Mouse (Mus musculus): ENCODE results near the gene Golga5. TPM values are rescaled to one million over a fixed set of nuclear protein-coding genes. Genes with fewer than 3 reads are reported as not detected.

Gene Golga5
- polyA plus RNA-seq, 1 experiment, result 7.3 TPM

GRCm38 (mm10) chr12:102501848-102502595, 33.1 kb downstream of the Golga5 start:
- no peak overlapping the region for H3K4me3 ChIP-seq (ENCODE audit: insufficient read depth, poor library complexity, severe bottlenecking)
- H3K79me2 ChIP-seq (ENCODE audit: control insufficient read depth, insufficient read depth), result no peaks in the 10 kb centered on the region
- peaks cover 4% of the 10 kb centered on the region for H3K27me3 ChIP-seq (ENCODE audit: control insufficient read depth, insufficient read depth, insufficient read length)
- H3ac ChIP-seq (ENCODE audit: control insufficient read depth, insufficient read length, low read depth), result no peak overlapping the region
- TF ChIP-seq MAX (IDR thresholded peaks at IDR 0.05) (no peak), CTCF (IDR thresholded peaks at IDR 0.05; ENCODE audit: control insufficient read depth, insufficient read depth, insufficient read length) (no peak), FOSL1 (IDR thresholded peaks at IDR 0.05; ENCODE audit: insufficient read depth, low read length, poor library complexity, severe bottlenecking) (no peak), MYOG (IDR thresholded peaks at IDR 0.05; ENCODE audit: control insufficient read depth, extremely low read depth, insufficient read length) (no peak), USF1 (IDR thresholded peaks at IDR 0.05; ENCODE audit: low read depth) (no peak), MYOD1 (IDR thresholded peaks at IDR 0.05; ENCODE audit: control insufficient read depth, insufficient read length, low read depth) (no peak), CEBPB (IDR thresholded peaks at IDR 0.05; ENCODE audit: low read depth) (no peak)
- H3K36me3 ChIP-seq (ENCODE audit: control insufficient read depth, insufficient read depth), result peaks cover 6% of the 10 kb centered on the region
- no peaks in the 10 kb centered on the region for H3K79me3 ChIP-seq (ENCODE audit: low read depth)

DNA sequence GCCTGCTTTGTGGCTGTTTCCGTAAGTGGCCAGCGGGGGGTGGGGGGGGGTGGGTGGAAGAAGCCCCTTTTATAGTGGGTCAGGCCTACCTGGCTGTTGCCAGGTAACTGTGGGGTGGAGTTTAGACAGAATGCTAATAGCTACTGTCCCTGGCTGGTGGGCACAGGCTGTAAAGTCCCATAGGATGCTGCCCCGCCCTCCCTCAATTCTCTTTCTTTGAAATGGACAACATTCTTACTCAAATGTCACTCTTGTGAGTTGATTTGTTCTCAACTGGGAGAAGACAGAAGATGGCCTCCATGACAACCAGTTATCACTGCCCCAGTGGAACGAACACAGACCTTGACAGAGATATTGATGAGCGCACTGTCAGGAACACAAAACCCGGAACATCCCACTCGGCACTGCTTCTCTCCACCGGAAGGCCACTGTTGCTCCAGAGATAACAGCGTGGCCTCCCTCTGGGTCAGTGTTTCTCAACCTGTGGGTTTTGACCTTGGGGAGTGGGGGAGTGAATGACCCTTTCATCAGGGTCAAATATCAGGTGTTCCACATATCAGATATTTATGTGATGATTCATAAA, 36.3 kb downstream of the Golga5 start:
- H3K36me3 ChIP-seq (ENCODE audit: control insufficient read depth, insufficient read depth), result no peaks in the 10 kb centered on the region
- no peak for TF ChIP-seq CEBPB (IDR thresholded peaks at IDR 0.05; ENCODE audit: low read depth)

GRCm38 (mm10) chr12:102505949-102506348, 37.0 kb downstream of the Golga5 start:
- Histone ChIP-seq H3K79me3 (ENCODE audit: low read depth) (no peaks in the 10 kb centered on the region), H3K79me2 (ENCODE audit: control insufficient read depth, insufficient read depth) (no peaks in the 10 kb centered on the region), H3K27me3 (ENCODE audit: control insufficient read depth, insufficient read depth, insufficient read length) (peaks cover 23% of the 10 kb centered on the region), H3K36me3 (ENCODE audit: control insufficient read depth, insufficient read depth) (no peaks in the 10 kb centered on the region), H3ac (ENCODE audit: control insufficient read depth, insufficient read length, low read depth) (no peak overlapping the region), H3K4me3 (ENCODE audit: insufficient read depth, poor library complexity, severe bottlenecking) (no peak overlapping the region)
- TF ChIP-seq MAX (IDR thresholded peaks at IDR 0.05) (no peak), MYOG (IDR thresholded peaks at IDR 0.05; ENCODE audit: control insufficient read depth, extremely low read depth, insufficient read length) (no peak), USF1 (IDR thresholded peaks at IDR 0.05; ENCODE audit: low read depth) (no peak), MYOD1 (IDR thresholded peaks at IDR 0.05; ENCODE audit: control insufficient read depth, insufficient read length, low read depth) (no peak), CTCF (IDR thresholded peaks at IDR 0.05; ENCODE audit: control insufficient read depth, insufficient read depth, insufficient read length) (no peak), FOSL1 (IDR thresholded peaks at IDR 0.05; ENCODE audit: insufficient read depth, low read length, poor library complexity, severe bottlenecking) (no peak), CEBPB (IDR thresholded peaks at IDR 0.05; ENCODE audit: low read depth) (no peak)

More for the DNA sequence above, 36.3 kb downstream of the Golga5 start:
- Histone ChIP-seq H3K79me2 (ENCODE audit: control insufficient read depth, insufficient read depth) (no peaks in the 10 kb centered on the region), H3K79me3 (ENCODE audit: low read depth) (no peaks in the 10 kb centered on the region), H3ac (ENCODE audit: control insufficient read depth, insufficient read length, low read depth) (no peak overlapping the region), H3K4me3 (ENCODE audit: insufficient read depth, poor library complexity, severe bottlenecking) (no peak overlapping the region), H3K27me3 (ENCODE audit: control insufficient read depth, insufficient read depth, insufficient read length) (peaks cover 20% of the 10 kb centered on the region)

- Histone ChIP-seq H3K27me3 (ENCODE audit: control insufficient read depth, insufficient read depth, insufficient read length) (peaks cover 47% of the 10 kb centered on the region), H3K36me3 (ENCODE audit: control insufficient read depth, insufficient read depth) (no peaks in the 10 kb centered on the region), H3K4me3 (ENCODE audit: insufficient read depth, poor library complexity, severe bottlenecking) (no peak overlapping the region), H3K79me2 (ENCODE audit: control insufficient read depth, insufficient read depth) (no peaks in the 10 kb centered on the region), H3K79me3 (ENCODE audit: low read depth) (no peaks in the 10 kb centered on the region), H3ac (ENCODE audit: control insufficient read depth, insufficient read length, low read depth) (no peak overlapping the region)
- TF ChIP-seq CTCF (IDR thresholded peaks at IDR 0.05; ENCODE audit: control insufficient read depth, insufficient read depth, insufficient read length), result no peak
- no peak for TF ChIP-seq CEBPB (IDR thresholded peaks at IDR 0.05; ENCODE audit: low read depth)
- no peak for TF ChIP-seq FOSL1 (IDR thresholded peaks at IDR 0.05; ENCODE audit: insufficient read depth, low read length, poor library complexity, severe bottlenecking)
- TF ChIP-seq MYOD1 (IDR thresholded peaks at IDR 0.05; ENCODE audit: control insufficient read depth, insufficient read length, low read depth), result no peak
- no peak for TF ChIP-seq MYOG (IDR thresholded peaks at IDR 0.05; ENCODE audit: control insufficient read depth, extremely low read depth, insufficient read length)
- no peak for TF ChIP-seq MAX (IDR thresholded peaks at IDR 0.05)
- TF ChIP-seq USF1 (IDR thresholded peaks at IDR 0.05; ENCODE audit: low read depth), result no peak
These were observed 42.4 kb downstream of the Golga5 start for GRCm38 (mm10) chr12:102511363-102511762.

GRCm38 (mm10) chr12:102514151-102514550, 45.2 kb downstream of the Golga5 start:
- Histone ChIP-seq H3K4me3 (ENCODE audit: insufficient read depth, poor library complexity, severe bottlenecking) (no peak overlapping the region), H3K27me3 (ENCODE audit: control insufficient read depth, insufficient read depth, insufficient read length) (peaks cover 46% of the 10 kb centered on the region), H3K79me3 (ENCODE audit: low read depth) (no peaks in the 10 kb centered on the region), H3K36me3 (ENCODE audit: control insufficient read depth, insufficient read depth) (no peaks in the 10 kb centered on the region), H3ac (ENCODE audit: control insufficient read depth, insufficient read length, low read depth) (no peak overlapping the region), H3K79me2 (ENCODE audit: control insufficient read depth, insufficient read depth) (no peaks in the 10 kb centered on the region)
- TF ChIP-seq MYOD1 (IDR thresholded peaks at IDR 0.05; ENCODE audit: control insufficient read depth, insufficient read length, low read depth), result no peak

DNA sequence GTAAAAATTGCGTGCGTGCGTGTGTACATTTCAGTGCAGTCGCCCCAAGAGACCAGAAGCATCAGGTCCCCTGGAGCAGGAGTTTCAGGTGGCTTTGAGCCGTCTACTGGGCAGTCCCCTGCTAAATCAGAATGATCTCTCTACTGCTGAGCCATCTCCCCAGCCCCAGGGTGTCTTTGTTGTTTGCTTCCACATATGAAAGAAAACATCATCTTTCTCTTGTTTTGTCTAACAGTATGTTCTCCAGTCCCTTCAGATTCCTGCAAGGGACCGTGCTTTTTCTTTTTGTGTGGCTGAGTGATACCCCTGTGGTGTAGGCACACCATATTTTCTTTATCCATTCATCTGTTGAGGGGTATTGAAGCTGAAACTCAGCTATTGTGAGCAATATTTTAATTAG, 45.8 kb downstream of the Golga5 start:
- Histone ChIP-seq H3ac (ENCODE audit: control insufficient read depth, insufficient read length, low read depth) (no peak overlapping the region), H3K79me2 (ENCODE audit: control insufficient read depth, insufficient read depth) (no peaks in the 10 kb centered on the region), H3K79me3 (ENCODE audit: low read depth) (no peaks in the 10 kb centered on the region), H3K36me3 (ENCODE audit: control insufficient read depth, insufficient read depth) (no peaks in the 10 kb centered on the region), H3K4me3 (ENCODE audit: insufficient read depth, poor library complexity, severe bottlenecking) (no peak overlapping the region), H3K27me3 (ENCODE audit: control insufficient read depth, insufficient read depth, insufficient read length) (peaks cover 41% of the 10 kb centered on the region)
- TF ChIP-seq CEBPB (IDR thresholded peaks at IDR 0.05; ENCODE audit: low read depth) (no peak), FOSL1 (IDR thresholded peaks at IDR 0.05; ENCODE audit: insufficient read depth, low read length, poor library complexity, severe bottlenecking) (no peak), USF1 (IDR thresholded peaks at IDR 0.05; ENCODE audit: low read depth) (no peak)

Data from C2C12 (cell line).